Mouse (Mus musculus) lung, adult 2 months (tissue): Measurements from ENCODE around the gene Sh3bp2. TPM values are rescaled to one million over a fixed set of nuclear protein-coding genes. Genes with fewer than 3 reads are reported as not detected.

Source experiments
- DNase-seq: peaks from one replicate; pipeline ENCODE4 v3.0.0; 2022
- H3K4me1 ChIP-seq: fragments of 200-500 bp; 2 replicates; pipeline ENCODE4 v1.6.1; 2011; ENCODE audit warnings: low read length; ENCODE audit not compliant: control insufficient read depth, insufficient read depth
- H3K4me3 ChIP-seq: fragments of 200-500 bp; replicated peaks from 2 replicates; pipeline ENCODE3; 2011; ENCODE audit warnings: low read depth, mild to moderate bottlenecking, control low read depth, low read length; ENCODE audit errors: extremely low read depth
- CTCF ChIP-seq: fragments of 200-500 bp; IDR thresholded peaks from 2 replicates; pipeline ENCODE4 v1.5.1; 2011; ENCODE audit warnings: mild to moderate bottlenecking, low read length, control low read depth; ENCODE audit not compliant: insufficient read depth
- POLR2A ChIP-seq: fragments of 200-500 bp; IDR thresholded peaks from 2 replicates; pipeline ENCODE4 v1.6.1; 2011; ENCODE audit warnings: low read depth, mild to moderate bottlenecking, control low read depth, low read length, borderline replicate concordance; ENCODE audit errors: extremely low read depth
- WGBS: fragments of 180-500 bp; shearing (Covaris S2); methylation state at CpG from one replicate; pipeline ENCODE4 v1.1.7; 2018; 5-methylcytosine and 5-hydroxymethylcytosine counted together
- polyA plus RNA-seq: library from polyadenylated mRNA; depleted of rRNA; stranded (reverse); fragments of >200 nt; gene quantifications from 2 replicates; pipeline ENCODE4 v1.2.3, GENCODE M21; 2012

The Sh3bp2 gene
- polyA plus RNA-seq, 1 experiment, result 17.3 TPM

GRCm38 (mm10) chr5:34535831-34536230, 10.2 kb downstream of the Sh3bp2 start:
- DNase-seq, result no peak
- 81% methylated on average over 7 of the region's 7 CpGs for WGBS
- peaks cover 4% of the 10 kb centered on the region for H3K4me1 ChIP-seq
- TF ChIP-seq CTCF (no peak), POLR2A (no peak)
- H3K4me3 ChIP-seq, result no peak overlapping the region

- DNase-seq, result no peak
- no peak overlapping the region for H3K4me3 ChIP-seq
- peaks cover 2% of the 10 kb centered on the region; the same call in 1 of the 2 replicates for H3K4me1 ChIP-seq
- TF ChIP-seq POLR2A, result no peak
- TF ChIP-seq CTCF, result no peak
- 58% methylated on average over 7 of the region's 7 CpGs for WGBS
Measured at GRCm38 (mm10) chr5:34538079-34538478, 12.4 kb downstream of the Sh3bp2 start.

- H3K4me1 ChIP-seq, result peaks cover 2% of the 10 kb centered on the region; the same call in 1 of the 2 replicates
- 34% methylated on average over 5 of the region's 5 CpGs for WGBS
- no peak for TF ChIP-seq POLR2A
- peak; percentile 55 for TF ChIP-seq CTCF
- DNase-seq, result no peak
- H3K4me3 ChIP-seq, result no peak overlapping the region
Measured at GRCm38 (mm10) chr5:34538527-34538926, 12.9 kb downstream of the Sh3bp2 start.

GRCm38 (mm10) chr5:34539121-34539520, 13.5 kb downstream of the Sh3bp2 start:
- no peak overlapping the region for H3K4me3 ChIP-seq
- no peak for DNase-seq
- H3K4me1 ChIP-seq, result peaks cover 2% of the 10 kb centered on the region; the same call in 1 of the 2 replicates
- 76% methylated on average over 2 of the region's 2 CpGs for WGBS
- TF ChIP-seq CTCF, result no peak
- no peak for TF ChIP-seq POLR2A

- WGBS, result 78% methylated on average over 1 of the region's 1 CpGs
- DNase-seq, result no peak
- Histone ChIP-seq H3K4me1 (no peaks in the 10 kb centered on the region), H3K4me3 (no peak overlapping the region)
- TF ChIP-seq POLR2A (no peak), CTCF (no peak)
Measured at GRCm38 (mm10) chr5:34542166-34542565, 16.5 kb downstream of the Sh3bp2 start.

GRCm38 (mm10) chr5:34543114-34543513, 17.5 kb downstream of the Sh3bp2 start:
- TF ChIP-seq CTCF (no peak), POLR2A (no peak)
- no peak for DNase-seq
- Histone ChIP-seq H3K4me1 (no peaks in the 10 kb centered on the region), H3K4me3 (peak overlapping the region; percentile 7)
- WGBS, result 31% methylated on average over 4 of the region's 4 CpGs

GRCm38 (mm10) chr5:34547410-34547809, 21.8 kb downstream of the Sh3bp2 start:
- TF ChIP-seq CTCF (peak; percentile 72), POLR2A (no peak)
- no peak overlapping the region for H3K4me3 ChIP-seq
- H3K4me1 ChIP-seq, result peaks cover 2% of the 10 kb centered on the region
- DNase-seq, result no peak

- 13% methylated on average over 8 of the region's 8 CpGs for WGBS
- Histone ChIP-seq H3K4me3 (peak overlapping the region; percentile 72), H3K4me1 (peaks cover 2% of the 10 kb centered on the region)
- DNase-seq, result no peak
- no peak for TF ChIP-seq POLR2A
- no peak for TF ChIP-seq CTCF
Measured at GRCm38 (mm10) chr5:34549135-34549482, 23.5 kb downstream of the Sh3bp2 start.

- 3% methylated on average over 49 of the region's 49 CpGs for WGBS
- DNase-seq, result peak; percentile 58
- TF ChIP-seq POLR2A (no peak), CTCF (no peak)
- Histone ChIP-seq H3K4me3 (peak overlapping the region; percentile 72), H3K4me1 (peaks cover 2% of the 10 kb centered on the region)
Measured at GRCm38 (mm10) chr5:34549483-34550221, 24.0 kb downstream of the Sh3bp2 start.

- peak overlapping the region; percentile 72 for H3K4me3 ChIP-seq
- no peak for TF ChIP-seq POLR2A
- TF ChIP-seq CTCF, result no peak
- no peak for DNase-seq
- peaks cover 2% of the 10 kb centered on the region for H3K4me1 ChIP-seq
- WGBS, result 17% methylated on average over 6 of the region's 6 CpGs
Measured at GRCm38 (mm10) chr5:34550251-34550650, 24.6 kb downstream of the Sh3bp2 start.
